Mouse (Mus musculus): Measurements from ENCODE around the gene Nfam1. TPM values are rescaled to one million over a fixed set of nuclear protein-coding genes. Genes with fewer than 3 reads are reported as not detected.
"Not testable (repeated sequence)": the region's sequence is repeated elsewhere in the genome, so short reads cannot be mapped to it uniquely, and the experiment has no call there.

Gene Nfam1
- 4.7 and 6.0 TPM in 2 replicates for polyA plus RNA-seq (2014; fragmentation: Nextera tagmentation; extraction: Ambion mirVana)

DNA sequence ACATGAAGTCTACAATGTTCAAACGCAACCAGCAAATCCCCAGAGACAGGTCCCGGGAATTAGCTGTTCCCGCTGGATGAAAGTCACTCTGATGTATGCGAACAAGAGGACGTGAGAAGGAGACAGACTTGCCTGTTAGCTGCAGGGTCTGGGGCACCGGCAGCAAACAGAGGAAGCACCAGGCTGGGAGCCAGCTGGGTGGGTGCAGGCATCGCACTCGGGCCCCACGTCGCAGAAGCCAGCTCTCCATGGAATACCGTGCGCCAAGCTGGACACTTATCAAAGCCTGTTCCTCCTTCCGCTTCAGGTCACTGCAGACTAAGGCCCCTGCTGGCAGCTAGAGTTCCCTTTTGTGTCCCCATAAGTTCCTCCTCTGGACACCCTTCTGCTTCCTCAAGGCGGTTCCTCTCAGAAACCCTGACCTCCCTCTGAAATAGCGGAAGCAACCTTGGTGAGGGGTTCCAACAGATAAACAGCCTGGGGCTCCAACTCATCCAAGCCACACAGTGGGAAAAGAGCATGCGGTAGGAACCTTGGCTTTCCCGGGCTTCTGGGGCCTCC, at the start of gene Nfam1:
Nfam1 (minus strand) TSS at position 326 of the 561 bp plus-strand sequence.
- Histone ChIP-seq H3K36me3 (ENCODE audit: control insufficient read depth, insufficient read depth, low read length) (no peaks in the 10 kb centered on the region), H3K4me3 (ENCODE audit: low read depth, low read length) (no peak within 1 kb of the TSS), H3K4me2 (ENCODE audit: low read depth, low read length) (0 out of 2 replicates have a peak within 1 kb of the TSS, but pooled peaks have one; percentile 21), H3K4me1 (ENCODE audit: control insufficient read depth, insufficient read depth, low read length) (peaks cover 42% of the 10 kb centered on the region), H3K27ac (replicated peaks; ENCODE audit: low read depth, low read length) (no peak within 1 kb of the TSS), H3K9me3 (ENCODE audit: control insufficient read depth, low read length) (no peaks in the 10 kb centered on the region), H3K27me3 (replicated peaks; ENCODE audit: control insufficient read depth, insufficient read depth, low read length) (no peaks in the 10 kb centered on the region), H3K9ac (ENCODE audit: low read depth, low read length) (no peak within 1 kb of the TSS)
- DNase-seq (ENCODE audit: low spot score) (peak; percentile 43), ATAC-seq (ENCODE audit: low read depth) (no peak)
- WGBS: 38% methylated on average over 17 of the region's 17 CpGs

DNA sequence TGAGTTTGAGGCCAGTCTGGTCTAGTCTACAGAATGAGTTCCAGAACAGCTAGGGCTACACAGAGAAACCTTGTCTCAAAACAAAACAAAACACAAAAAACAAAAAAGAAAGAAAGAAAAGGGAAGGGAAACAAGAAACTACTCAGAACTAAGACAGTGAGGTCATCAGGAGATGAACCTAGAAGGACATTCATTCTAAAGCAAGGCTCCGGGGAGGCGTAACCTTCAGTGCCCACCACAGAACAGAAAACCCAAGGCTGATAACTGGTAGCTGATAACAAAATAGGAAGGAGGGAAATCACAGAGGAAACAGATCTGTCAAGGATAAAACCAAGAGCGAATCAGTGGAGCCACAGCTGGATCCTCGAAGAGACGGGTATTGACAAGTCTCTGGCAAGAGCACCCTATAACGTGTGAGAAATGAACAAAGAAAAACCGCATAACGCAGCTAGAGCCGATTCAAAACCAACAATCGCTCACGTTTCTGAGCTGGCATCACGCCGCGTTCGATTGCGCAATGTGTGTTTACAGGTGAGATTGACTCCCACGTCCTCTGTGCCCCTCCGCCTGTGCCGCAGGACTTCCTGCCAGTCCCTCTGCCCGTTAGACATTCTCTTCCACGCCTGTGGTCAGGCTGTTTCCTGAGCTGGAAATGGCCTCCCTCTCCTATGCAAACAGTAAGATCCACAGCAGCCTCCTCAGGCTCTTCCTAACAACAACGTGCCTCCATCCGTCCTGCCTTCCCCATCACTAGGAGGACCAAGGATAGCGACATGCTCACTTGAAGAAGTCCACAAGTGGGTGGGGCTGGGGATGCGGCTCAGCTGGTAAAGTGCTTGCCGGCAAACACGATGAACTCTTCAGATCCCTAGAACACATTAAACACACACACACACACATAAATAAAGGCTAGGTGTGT, 42.8 kb upstream of the Nfam1 start:
- no peak for ATAC-seq (ENCODE audit: low read depth)
- WGBS: 64% methylated on average over 27 of the region's 27 CpGs
- no peak overlapping the region for H3K9ac ChIP-seq (ENCODE audit: low read depth, low read length)
- H3K4me2 ChIP-seq (ENCODE audit: low read depth, low read length): no peak overlapping the region
- no peak overlapping the region for H3K27ac ChIP-seq (replicated peaks; ENCODE audit: low read depth, low read length)
- DNase-seq (ENCODE audit: low spot score): no peak
- H3K9me3 ChIP-seq (ENCODE audit: control insufficient read depth, low read length): peaks cover 8% of the 10 kb centered on the region; the same call in 1 of the 2 replicates
- H3K4me3 ChIP-seq (ENCODE audit: low read depth, low read length): no peak overlapping the region
- H3K36me3 ChIP-seq (ENCODE audit: control insufficient read depth, insufficient read depth, low read length): no peaks in the 10 kb centered on the region
- H3K4me1 ChIP-seq (ENCODE audit: control insufficient read depth, insufficient read depth, low read length): no peaks in the 10 kb centered on the region
- no peaks in the 10 kb centered on the region for H3K27me3 ChIP-seq (replicated peaks; ENCODE audit: control insufficient read depth, insufficient read depth, low read length)

DNA sequence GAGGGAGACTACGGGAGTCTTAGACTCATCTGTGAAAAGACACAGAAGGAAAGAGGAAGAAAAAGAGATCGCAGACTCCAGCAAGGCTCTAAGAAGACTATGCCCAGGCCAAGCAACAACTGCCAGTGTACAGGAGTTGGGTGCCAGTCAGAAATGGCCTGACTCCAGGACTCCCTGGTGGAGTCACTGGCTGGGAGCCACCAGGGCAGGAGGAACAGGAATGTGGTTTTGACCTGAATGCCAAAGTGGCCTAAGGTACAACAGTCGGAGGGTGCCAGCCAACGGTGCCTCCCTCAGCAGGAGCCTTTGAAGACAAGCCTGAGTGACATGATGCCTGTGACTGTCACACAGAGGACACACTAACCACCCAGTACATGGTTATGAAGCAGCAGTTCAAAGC, 41.1 kb upstream of the Nfam1 start:
- ATAC-seq (ENCODE audit: low read depth) (no peak), DNase-seq (ENCODE audit: low spot score) (no peak)
- Histone ChIP-seq H3K9me3 (ENCODE audit: control insufficient read depth, low read length) (peaks cover 8% of the 10 kb centered on the region; the same call in 1 of the 2 replicates), H3K27ac (replicated peaks; ENCODE audit: low read depth, low read length) (no peak overlapping the region), H3K36me3 (ENCODE audit: control insufficient read depth, insufficient read depth, low read length) (no peaks in the 10 kb centered on the region), H3K9ac (ENCODE audit: low read depth, low read length) (no peak overlapping the region), H3K4me2 (ENCODE audit: low read depth, low read length) (no peak overlapping the region), H3K4me1 (ENCODE audit: control insufficient read depth, insufficient read depth, low read length) (no peaks in the 10 kb centered on the region), H3K27me3 (replicated peaks; ENCODE audit: control insufficient read depth, insufficient read depth, low read length) (no peaks in the 10 kb centered on the region), H3K4me3 (ENCODE audit: low read depth, low read length) (no peak overlapping the region)
- WGBS: 81% methylated on average over 4 of the region's 4 CpGs

DNA sequence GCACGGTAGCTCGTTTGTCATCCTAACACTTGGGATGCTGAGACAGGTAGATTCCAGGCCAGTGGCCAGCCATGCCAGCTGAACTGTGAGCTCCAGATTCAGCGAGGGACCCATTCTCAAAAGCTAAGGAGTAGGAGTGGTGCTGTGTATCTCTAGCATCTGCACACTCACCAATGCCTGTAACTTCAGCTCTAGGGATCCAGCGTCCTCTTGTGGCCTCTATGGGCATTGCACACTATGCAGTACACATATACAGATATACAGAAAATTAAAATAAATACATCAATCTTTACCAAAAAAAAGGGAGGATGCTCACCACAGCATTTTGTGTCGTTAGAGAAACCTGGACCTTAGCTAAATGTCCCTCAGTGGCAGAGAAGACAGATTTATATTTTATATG, 38.6 kb upstream of the Nfam1 start:
- DNase-seq (ENCODE audit: low spot score): no peak
- H3K4me2 ChIP-seq (ENCODE audit: low read depth, low read length): no peak overlapping the region

DNA sequence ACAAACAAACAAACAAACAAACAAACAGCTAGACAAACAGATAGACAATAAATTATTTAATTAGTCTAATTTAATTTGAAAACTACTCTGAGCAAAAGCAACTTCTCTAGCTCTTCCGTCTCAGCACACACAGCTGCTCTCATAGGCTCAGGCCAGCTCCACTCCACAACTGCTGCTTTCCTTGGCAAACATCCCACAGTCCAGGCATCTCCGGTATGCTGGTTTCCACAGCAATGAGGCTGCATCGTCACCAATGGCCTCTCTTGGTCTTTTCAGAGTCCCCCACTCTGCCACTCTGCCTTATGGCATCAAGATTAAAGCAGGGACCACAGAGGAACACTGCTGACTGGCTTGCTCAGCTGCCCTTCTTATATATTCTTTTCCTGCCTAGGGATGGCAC, 37.8 kb upstream of the Nfam1 start:
- DNase-seq (ENCODE audit: low spot score): peak; percentile 89
- no peak overlapping the region; the same call in 1 of the 2 replicates for H3K27ac ChIP-seq (replicated peaks; ENCODE audit: low read depth, low read length)
- no peak overlapping the region for H3K4me3 ChIP-seq (ENCODE audit: low read depth, low read length)
- H3K9ac ChIP-seq (ENCODE audit: low read depth, low read length): no peak overlapping the region
- H3K4me2 ChIP-seq (ENCODE audit: low read depth, low read length): no peak overlapping the region
- WGBS: 37% methylated on average over 3 of the region's 3 CpGs
- H3K27me3 ChIP-seq (replicated peaks; ENCODE audit: control insufficient read depth, insufficient read depth, low read length): no peaks in the 10 kb centered on the region
- no peaks in the 10 kb centered on the region for H3K36me3 ChIP-seq (ENCODE audit: control insufficient read depth, insufficient read depth, low read length)
- H3K9me3 ChIP-seq (ENCODE audit: control insufficient read depth, low read length): peaks cover 8% of the 10 kb centered on the region; the same call in 1 of the 2 replicates
- no peaks in the 10 kb centered on the region for H3K4me1 ChIP-seq (ENCODE audit: control insufficient read depth, insufficient read depth, low read length)
- peak; percentile 88 for ATAC-seq (ENCODE audit: low read depth)

More for the DNA sequence above, 38.6 kb upstream of the Nfam1 start:
- H3K9ac ChIP-seq (ENCODE audit: low read depth, low read length): no peak overlapping the region
- H3K27ac ChIP-seq (replicated peaks; ENCODE audit: low read depth, low read length): no peak overlapping the region
- H3K4me1 ChIP-seq (ENCODE audit: control insufficient read depth, insufficient read depth, low read length): no peaks in the 10 kb centered on the region
- no peak for ATAC-seq (ENCODE audit: low read depth)
- no peaks in the 10 kb centered on the region for H3K27me3 ChIP-seq (replicated peaks; ENCODE audit: control insufficient read depth, insufficient read depth, low read length)
- no peak overlapping the region for H3K4me3 ChIP-seq (ENCODE audit: low read depth, low read length)
- H3K36me3 ChIP-seq (ENCODE audit: control insufficient read depth, insufficient read depth, low read length): no peaks in the 10 kb centered on the region
- WGBS: 79% methylated on average over 5 of the region's 5 CpGs
- peaks cover 8% of the 10 kb centered on the region; the same call in 1 of the 2 replicates for H3K9me3 ChIP-seq (ENCODE audit: control insufficient read depth, low read length)

DNA sequence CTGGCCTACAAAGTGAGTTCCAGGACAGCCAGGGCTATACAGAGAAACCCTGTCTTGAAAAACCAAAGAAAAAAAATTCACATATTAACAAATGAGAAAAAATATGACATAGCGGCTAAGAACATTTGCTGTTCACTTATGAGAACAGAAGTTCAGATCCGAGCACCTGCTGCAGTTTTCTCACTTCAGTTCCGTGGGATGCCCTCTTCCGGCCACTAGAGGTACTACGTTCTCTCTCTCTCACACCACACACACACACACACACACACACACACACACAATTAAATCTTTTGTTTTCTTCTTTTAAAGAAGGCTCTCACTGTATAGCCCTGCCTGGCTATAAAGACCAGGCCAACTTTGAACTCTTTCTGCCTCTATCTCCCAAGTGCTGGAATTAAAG, 35.2 kb upstream of the Nfam1 start:
- H3K4me2 ChIP-seq (ENCODE audit: low read depth, low read length): no peak overlapping the region
- no peak overlapping the region for H3K9ac ChIP-seq (ENCODE audit: low read depth, low read length)
- H3K4me3 ChIP-seq (ENCODE audit: low read depth, low read length): no peak overlapping the region
- no peak for DNase-seq (ENCODE audit: low spot score)
- H3K27ac ChIP-seq (replicated peaks; ENCODE audit: low read depth, low read length): no peak overlapping the region
- no peaks in the 10 kb centered on the region for H3K27me3 ChIP-seq (replicated peaks; ENCODE audit: control insufficient read depth, insufficient read depth, low read length)
- WGBS: 92% methylated on average over 5 of the region's 5 CpGs
- no peaks in the 10 kb centered on the region for H3K36me3 ChIP-seq (ENCODE audit: control insufficient read depth, insufficient read depth, low read length)
- peaks cover 8% of the 10 kb centered on the region; the same call in 1 of the 2 replicates for H3K9me3 ChIP-seq (ENCODE audit: control insufficient read depth, low read length)
- no peak for ATAC-seq (ENCODE audit: low read depth)
- no peaks in the 10 kb centered on the region for H3K4me1 ChIP-seq (ENCODE audit: control insufficient read depth, insufficient read depth, low read length)

DNA sequence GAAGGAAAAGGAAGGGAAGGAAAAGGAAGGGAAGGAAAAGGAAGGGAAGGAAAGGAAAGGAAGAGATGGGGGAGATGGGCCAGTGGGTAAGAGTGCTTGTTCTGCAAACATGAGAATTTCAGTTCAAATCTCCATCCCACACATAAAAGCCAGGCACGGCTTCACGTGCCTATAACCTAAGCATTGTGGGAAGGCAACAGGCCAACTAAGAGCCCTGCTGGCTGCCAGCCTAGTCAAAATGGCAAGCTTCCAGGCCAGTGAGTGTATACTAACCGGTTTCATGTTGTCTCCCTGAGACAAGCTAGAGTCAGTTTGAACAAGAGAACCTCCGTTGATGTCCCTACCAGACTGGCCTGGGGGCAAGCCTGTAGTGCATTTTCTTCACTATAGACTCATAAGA, 32.4 kb upstream of the Nfam1 start:
- 52% methylated on average over 4 of the region's 4 CpGs for WGBS
- no peak overlapping the region for H3K4me2 ChIP-seq (ENCODE audit: low read depth, low read length)
- H3K36me3 ChIP-seq (ENCODE audit: control insufficient read depth, insufficient read depth, low read length): no peaks in the 10 kb centered on the region
- H3K9me3 ChIP-seq (ENCODE audit: control insufficient read depth, low read length): no peaks in the 10 kb centered on the region
- no peak overlapping the region for H3K27ac ChIP-seq (replicated peaks; ENCODE audit: low read depth, low read length)
- no peak overlapping the region for H3K4me3 ChIP-seq (ENCODE audit: low read depth, low read length)
- no peaks in the 10 kb centered on the region for H3K27me3 ChIP-seq (replicated peaks; ENCODE audit: control insufficient read depth, insufficient read depth, low read length)
- no peaks in the 10 kb centered on the region for H3K4me1 ChIP-seq (ENCODE audit: control insufficient read depth, insufficient read depth, low read length)
- H3K9ac ChIP-seq (ENCODE audit: low read depth, low read length): no peak overlapping the region
- DNase-seq (ENCODE audit: low spot score): peak; percentile 72
- ATAC-seq (ENCODE audit: low read depth): peak; percentile 55; the same call in 1 of the 2 replicates

DNA sequence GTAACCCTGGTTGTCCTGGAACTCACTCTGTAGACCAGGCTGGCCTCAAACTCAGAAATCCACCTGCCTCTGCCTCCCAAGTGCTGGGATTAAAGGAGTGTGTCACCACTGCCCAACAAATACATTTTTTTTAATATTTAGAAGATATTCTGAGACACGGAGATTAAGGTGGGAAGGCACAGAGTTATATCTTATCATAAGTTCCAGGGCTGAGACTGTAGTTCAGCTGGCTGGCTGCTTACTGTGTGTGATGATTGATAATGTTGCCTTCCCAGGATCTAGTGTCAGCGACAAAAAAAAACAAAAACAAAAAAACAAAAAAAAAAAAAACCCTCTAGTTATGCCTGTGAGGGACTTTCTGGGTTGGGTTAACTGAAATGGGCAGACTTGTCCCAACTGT, 29.5 kb upstream of the Nfam1 start:
- H3K9ac ChIP-seq (ENCODE audit: low read depth, low read length); H3K27ac ChIP-seq (replicated peaks; ENCODE audit: low read depth, low read length); H3K4me1 ChIP-seq (ENCODE audit: control insufficient read depth, insufficient read depth, low read length); H3K36me3 ChIP-seq (ENCODE audit: control insufficient read depth, insufficient read depth, low read length); DNase-seq (ENCODE audit: low spot score); ATAC-seq (ENCODE audit: low read depth); H3K4me3 ChIP-seq (ENCODE audit: low read depth, low read length); H3K27me3 ChIP-seq (replicated peaks; ENCODE audit: control insufficient read depth, insufficient read depth, low read length); H3K9me3 ChIP-seq (ENCODE audit: control insufficient read depth, low read length); H3K4me2 ChIP-seq (ENCODE audit: low read depth, low read length): not testable (repeated sequence)
- 91% methylated on average over 2 of the region's 2 CpGs for WGBS

Data from embryonic facial prominence, embryonic 14.5 days (tissue).